Mouse (Mus musculus): ENCODE results near the gene Arfip2. TPM values are rescaled to one million over a fixed set of nuclear protein-coding genes. Genes with fewer than 3 reads are reported as not detected.

Arfip2 gene
- 3.3 TPM for polyA plus RNA-seq (2014; fragmentation: Illumina TruSeq; extraction: RNeasy Lipid Tissue Mini Kit (QIAGEN cat#74804); ENCODE audit: low read depth, low replicate concordance)

GRCm38 (mm10) chr7:105640233-105640893 is at the start of gene Arfip2, which contains the start of gene Gm45799:
Gene Arfip2 (minus strand): TSS chr7:105640416.
Gene Gm45799 (plus strand): TSS chr7:105640552.

GRCm38 (mm10) chr7:105650639-105651435 is 10.6 kb upstream of the Arfip2 start, which contains the start of gene Dnhd1:
Gene Dnhd1 (plus strand): TSS chr7:105650827.

GRCm38 (mm10) chr7:105639756-105640155 is 460 bp downstream of the Arfip2 start, which contains the start of gene Timm10b:
Gene Timm10b (plus strand): TSS chr7:105640056.

GRCm38 (mm10) chr7:105633127-105633800 is 7.0 kb downstream of the Arfip2 start, which contains the start of gene Trim3:
Gene Trim3 (minus strand): TSS chr7:105633571.

Other genes with a start within 250 kb of the Arfip2 start
- 4.8 TPM for gene Fam160a2, start 240.4 kb downstream of the Arfip2 start, polyA plus RNA-seq (2014; fragmentation: Illumina TruSeq; extraction: RNeasy Lipid Tissue Mini Kit (QIAGEN cat#74804); ENCODE audit: low read depth, low replicate concordance)
- gene Cnga4, start 235.8 kb downstream of the Arfip2 start, polyA plus RNA-seq (2014; fragmentation: Illumina TruSeq; extraction: RNeasy Lipid Tissue Mini Kit (QIAGEN cat#74804); ENCODE audit: low read depth, low replicate concordance) = not detected
- not detected for gene Cckbr, start 214.7 kb downstream of the Arfip2 start, polyA plus RNA-seq (2014; fragmentation: Illumina TruSeq; extraction: RNeasy Lipid Tissue Mini Kit (QIAGEN cat#74804); ENCODE audit: low read depth, low replicate concordance)
- not detected for gene Cavin3, start 158.1 kb downstream of the Arfip2 start, polyA plus RNA-seq (2014; fragmentation: Illumina TruSeq; extraction: RNeasy Lipid Tissue Mini Kit (QIAGEN cat#74804); ENCODE audit: low read depth, low replicate concordance)
- gene Smpd1, start 86.1 kb downstream of the Arfip2 start, polyA plus RNA-seq (2014; fragmentation: Illumina TruSeq; extraction: RNeasy Lipid Tissue Mini Kit (QIAGEN cat#74804); ENCODE audit: low read depth, low replicate concordance) = 7.1 TPM
- not detected for gene Apbb1, start 58.8 kb downstream of the Arfip2 start, polyA plus RNA-seq (2014; fragmentation: Illumina TruSeq; extraction: RNeasy Lipid Tissue Mini Kit (QIAGEN cat#74804); ENCODE audit: low read depth, low replicate concordance)
- 787 TPM for gene Hpx, start 40.3 kb downstream of the Arfip2 start, polyA plus RNA-seq (2014; fragmentation: Illumina TruSeq; extraction: RNeasy Lipid Tissue Mini Kit (QIAGEN cat#74804); ENCODE audit: low read depth, low replicate concordance)
- gene Trim3, start 6.8 kb downstream of the Arfip2 start, polyA plus RNA-seq (2014; fragmentation: Illumina TruSeq; extraction: RNeasy Lipid Tissue Mini Kit (QIAGEN cat#74804); ENCODE audit: low read depth, low replicate concordance) = 2.9 TPM
- 18.6 TPM for gene Timm10b, start 360 bp downstream of the Arfip2 start, polyA plus RNA-seq (2014; fragmentation: Illumina TruSeq; extraction: RNeasy Lipid Tissue Mini Kit (QIAGEN cat#74804); ENCODE audit: low read depth, low replicate concordance)
- gene Gm45799, start 136 bp upstream of the Arfip2 start, polyA plus RNA-seq (2014; fragmentation: Illumina TruSeq; extraction: RNeasy Lipid Tissue Mini Kit (QIAGEN cat#74804); ENCODE audit: low read depth, low replicate concordance) = 2.8 TPM
- gene Dnhd1, start 10.4 kb upstream of the Arfip2 start, polyA plus RNA-seq (2014; fragmentation: Illumina TruSeq; extraction: RNeasy Lipid Tissue Mini Kit (QIAGEN cat#74804); ENCODE audit: low read depth, low replicate concordance) = 1.4 TPM
- gene Ilk, start 96.2 kb upstream of the Arfip2 start, polyA plus RNA-seq (2014; fragmentation: Illumina TruSeq; extraction: RNeasy Lipid Tissue Mini Kit (QIAGEN cat#74804); ENCODE audit: low read depth, low replicate concordance) = 28.8 TPM
- 15.9 TPM for gene Rrp8, start 97.0 kb upstream of the Arfip2 start, polyA plus RNA-seq (2014; fragmentation: Illumina TruSeq; extraction: RNeasy Lipid Tissue Mini Kit (QIAGEN cat#74804); ENCODE audit: low read depth, low replicate concordance)
- 15.5 TPM for gene Taf10, start 103.9 kb upstream of the Arfip2 start, polyA plus RNA-seq (2014; fragmentation: Illumina TruSeq; extraction: RNeasy Lipid Tissue Mini Kit (QIAGEN cat#74804); ENCODE audit: low read depth, low replicate concordance)
- gene Tpp1, start 111.8 kb upstream of the Arfip2 start, polyA plus RNA-seq (2014; fragmentation: Illumina TruSeq; extraction: RNeasy Lipid Tissue Mini Kit (QIAGEN cat#74804); ENCODE audit: low read depth, low replicate concordance) = 48.9 TPM
- gene Dchs1, start 147.2 kb upstream of the Arfip2 start, polyA plus RNA-seq (2014; fragmentation: Illumina TruSeq; extraction: RNeasy Lipid Tissue Mini Kit (QIAGEN cat#74804); ENCODE audit: low read depth, low replicate concordance) = 0.03 TPM
- gene Mrpl17, start 170.7 kb upstream of the Arfip2 start, polyA plus RNA-seq (2014; fragmentation: Illumina TruSeq; extraction: RNeasy Lipid Tissue Mini Kit (QIAGEN cat#74804); ENCODE audit: low read depth, low replicate concordance) = 30.8 TPM